Mouse (Mus musculus) fibroblast of lung, adult 2 months (primary cell): ENCODE results near the gene Necap2.

Source experiments
- DNase-seq: peaks from one replicate; pipeline ENCODE4 v3.0.0-alpha.2; 2011; ENCODE audit warnings: low read depth

The Necap2 gene

GRCm38 (mm10) chr4:141031733-141032132, 46.4 kb downstream of the Necap2 start:
- no peak for DNase-seq

GRCm38 (mm10) chr4:141030541-141031206, 47.5 kb downstream of the Necap2 start:
- DNase-seq: no peak

- no peak for DNase-seq
These were observed 53.2 kb downstream of the Necap2 start for GRCm38 (mm10) chr4:141024992-141025391.

GRCm38 (mm10) chr4:141024052-141024451, 54.1 kb downstream of the Necap2 start:
- no peak for DNase-seq

GRCm38 (mm10) chr4:141021614-141021929, 56.6 kb downstream of the Necap2 start:
- DNase-seq: no peak

GRCm38 (mm10) chr4:141020811-141021613, 57.1 kb downstream of the Necap2 start:
- peak; percentile 11 for DNase-seq

GRCm38 (mm10) chr4:141020220-141020619, 57.9 kb downstream of the Necap2 start:
- no peak for DNase-seq

- DNase-seq: no peak
These were observed 60.3 kb downstream of the Necap2 start for GRCm38 (mm10) chr4:141017657-141018436.
